Mouse (Mus musculus): ENCODE results near the gene Gm13276.
"Not testable (repeated sequence)": the region's sequence is repeated elsewhere in the genome, so short reads cannot be mapped to it uniquely, and the experiment has no call there.

GRCm38 (mm10) chr4:88799365-88799764, 13.9 kb downstream of the Gm13276 start, which contains the start of gene Gm13285:
- TF ChIP-seq POLR2A (IDR thresholded peaks at IDR 0.05; ENCODE audit: control insufficient read depth, extremely low read depth, insufficient read depth, low read length, poor library complexity); CTCF (IDR thresholded peaks at IDR 0.05; ENCODE audit: borderline replicate concordance, control insufficient read depth, extremely low read depth, insufficient read depth, low read length, poor library complexity): not testable (repeated sequence)
